8 mouse cellular contexts compared by ENCODE assay signal in the genomic region with DNA sequence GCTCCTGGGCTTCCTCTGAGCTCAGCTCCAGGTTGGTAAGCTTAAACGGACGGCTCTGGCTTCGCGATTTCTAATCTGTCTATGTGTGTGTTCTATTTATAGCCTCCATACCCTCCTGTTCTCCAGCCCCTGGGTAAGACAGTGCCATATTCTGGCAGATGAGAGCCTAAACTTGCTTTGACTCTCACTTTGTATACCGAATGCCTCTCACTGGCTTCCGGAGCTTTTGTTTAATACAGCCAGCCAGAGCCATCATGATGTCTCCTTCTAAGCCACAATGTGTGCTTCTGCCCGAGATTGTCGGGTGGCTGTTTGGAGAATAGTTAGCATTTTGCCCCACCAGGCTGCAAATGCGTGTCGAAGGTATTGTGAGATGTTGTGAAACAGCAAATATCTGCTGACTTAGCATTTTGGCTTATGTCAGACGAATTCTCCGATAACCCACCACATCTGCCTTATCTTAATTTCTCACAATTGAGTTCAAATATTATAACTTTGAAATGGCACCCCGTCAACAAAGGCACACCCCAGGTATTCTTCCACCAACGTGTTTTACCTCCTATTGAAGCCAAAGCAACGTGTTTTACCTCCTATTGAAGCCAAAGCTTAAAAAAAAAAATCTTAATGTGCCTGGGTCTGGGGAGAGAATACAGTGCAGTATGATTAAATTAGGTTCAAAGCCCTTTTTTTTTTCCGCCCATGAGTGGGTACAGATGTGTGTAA.
DNase-seq lines count a peak whose midpoint lies in the region; ATAC-seq lines count a peak whose summit lies in the region.

No protein-coding gene starts in this region.

- no peak overlapping the region for H3K27ac ChIP-seq in lung, embryonic 15.5 days
- no peak overlapping the region for H3K27ac ChIP-seq in embryonic facial prominence, embryonic 14.5 days (replicated peaks; ENCODE audit: low read depth, low read length)
- H3K27ac ChIP-seq in intestine, embryonic 16.5 days (ENCODE audit: low read length), result no peak overlapping the region

- no peaks in the 10 kb centered on the region for H3K27me3 ChIP-seq in lung, embryonic 15.5 days
- H3K27me3 ChIP-seq in embryonic facial prominence, embryonic 14.5 days (replicated peaks; ENCODE audit: control insufficient read depth, insufficient read depth, low read length), result no peaks in the 10 kb centered on the region
- H3K27me3 ChIP-seq in intestine, embryonic 16.5 days (replicated peaks; ENCODE audit: control insufficient read depth, insufficient read depth, low read length), result no peaks in the 10 kb centered on the region

- H3K4me3 ChIP-seq in lung, embryonic 15.5 days, result peak overlapping the region; percentile 30
- peak overlapping the region; percentile 45 for H3K4me3 ChIP-seq in embryonic facial prominence, embryonic 14.5 days (ENCODE audit: low read depth, low read length)
- peak overlapping the region; percentile 33 for H3K4me3 ChIP-seq in intestine, embryonic 16.5 days (ENCODE audit: low read length)

- no peaks in the 10 kb centered on the region for H3K9me3 ChIP-seq in lung, embryonic 15.5 days
- no peaks in the 10 kb centered on the region for H3K9me3 ChIP-seq in embryonic facial prominence, embryonic 14.5 days (ENCODE audit: control insufficient read depth, low read length)
- no peaks in the 10 kb centered on the region for H3K9me3 ChIP-seq in intestine, embryonic 16.5 days (ENCODE audit: control insufficient read depth, low read length)

- H3K9ac ChIP-seq in lung, embryonic 15.5 days, result peak overlapping the region; percentile 5; the same call in 1 of the 2 replicates
- peak overlapping the region; percentile 55 for H3K9ac ChIP-seq in embryonic facial prominence, embryonic 14.5 days (ENCODE audit: low read depth, low read length)
- no peak overlapping the region for H3K9ac ChIP-seq in intestine, embryonic 16.5 days (ENCODE audit: low read depth, low read length)

- DNase-seq in lung, postnatal 10 days, result no peak
- DNase-seq in embryonic facial prominence, embryonic 14.5 days (ENCODE audit: low spot score), result peak; percentile 24
- DNase-seq in mesoderm, embryonic 11.5 days (ENCODE audit: low read depth, low spot score), result peak; percentile 25
- DNase-seq in telencephalon, adult 2 months (ENCODE audit: low read depth, low spot score), result peak; percentile 41
- DNase-seq in thymus, postnatal 0 days (ENCODE audit: low spot score), result no peak
- DNase-seq in spleen, postnatal 14 days (ENCODE audit: low spot score in 2 of 2), result no peak

- peak overlapping the region; percentile 61 for H3K4me2 ChIP-seq in lung, embryonic 15.5 days
- peak overlapping the region; percentile 73 for H3K4me2 ChIP-seq in embryonic facial prominence, embryonic 14.5 days (ENCODE audit: low read depth, low read length)
- peak overlapping the region; percentile 34 for H3K4me2 ChIP-seq in intestine, embryonic 16.5 days (ENCODE audit: low read depth, low read length)

- no peaks in the 10 kb centered on the region for H3K36me3 ChIP-seq in lung, embryonic 15.5 days
- no peaks in the 10 kb centered on the region for H3K36me3 ChIP-seq in embryonic facial prominence, embryonic 14.5 days (ENCODE audit: control insufficient read depth, insufficient read depth, low read length)
- no peaks in the 10 kb centered on the region for H3K36me3 ChIP-seq in intestine, embryonic 16.5 days (ENCODE audit: control insufficient read depth, insufficient read depth, low read length)

- no peak for ATAC-seq in lung, embryonic 15.5 days (ENCODE audit: borderline replicate concordance, extremely low read depth, low FRiP score, low TSS enrichment)
- ATAC-seq in embryonic facial prominence, embryonic 14.5 days (ENCODE audit: low read depth), result peak; percentile 64; the same call in 1 of the 2 replicates
- no peak for ATAC-seq in intestine, embryonic 16.5 days

- H3K4me1 ChIP-seq in lung, embryonic 15.5 days, result 0 out of 2 replicates have a peak, but pooled peaks cover 6% of the 10 kb centered on the region
- H3K4me1 ChIP-seq in embryonic facial prominence, embryonic 14.5 days (ENCODE audit: control insufficient read depth, insufficient read depth, low read length), result no peaks in the 10 kb centered on the region
- H3K4me1 ChIP-seq in intestine, embryonic 16.5 days (ENCODE audit: control insufficient read depth, insufficient read depth, low read length), result no peaks in the 10 kb centered on the region

- WGBS in lung, embryonic 15.5 days, result 4% methylated on average over 16 of the region's 16 CpGs
- WGBS in embryonic facial prominence, embryonic 14.5 days, result 2% methylated on average over 16 of the region's 16 CpGs
- WGBS in intestine, embryonic 16.5 days, result 6% methylated on average over 16 of the region's 16 CpGs

Comparison
In these comparisons a context has a peak if more than half of its experiments do, and no peak if none do; other contexts are left out.
1. DNase-seq: peak in embryonic facial prominence, embryonic 14.5 days (single experiment), mesoderm, embryonic 11.5 days (single experiment) and telencephalon, adult 2 months (single experiment); none in lung, postnatal 10 days (single experiment), thymus, postnatal 0 days (single experiment) and spleen, postnatal 14 days (0 of 2).
2. Peak in every context shown above with its lines, with median percentiles within 50 percentile points of each other: H3K4me2 ChIP-seq and H3K4me3 ChIP-seq.